Comparison of ENCODE assay signal across 8 mouse cellular contexts in the genomic region with DNA sequence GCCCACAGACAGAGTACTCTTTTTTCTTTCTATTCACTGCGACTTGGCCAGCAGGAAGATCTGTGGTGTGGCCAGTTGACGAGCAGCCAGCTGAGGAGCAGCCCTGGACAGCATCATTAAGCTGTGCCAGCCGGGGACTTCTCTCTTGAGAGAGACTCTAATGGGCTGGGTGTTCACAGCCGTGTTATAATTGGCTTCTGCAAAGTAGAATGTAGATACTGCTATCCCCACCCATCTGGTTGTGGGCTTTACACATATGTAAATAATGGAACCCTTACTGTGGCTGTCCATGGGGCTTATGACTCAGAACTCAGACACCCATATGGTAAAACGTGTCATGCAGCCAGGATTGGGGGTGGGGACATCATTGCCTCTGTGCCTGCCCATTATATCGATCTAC.
DNase-seq lines count a peak whose midpoint lies in the region; ATAC-seq and TF ChIP-seq lines count a peak whose summit lies in the region.

No protein-coding gene starts in this region.

- no peak for TF ChIP-seq EP300 in lung, postnatal 0 days (IDR thresholded peaks at IDR 0.05)

- ATAC-seq in forebrain, embryonic 14.5 days, result peak; percentile 95
- ATAC-seq in lung, postnatal 0 days, result no peak

- no peaks in the 10 kb centered on the region for H3K36me3 ChIP-seq in forebrain, embryonic 14.5 days (ENCODE audit: control insufficient read depth, insufficient read depth, low read length)
- H3K36me3 ChIP-seq in lung, postnatal 0 days (ENCODE audit: insufficient read depth, low read length), result no peaks in the 10 kb centered on the region

- no peak overlapping the region for H3K4me2 ChIP-seq in forebrain, embryonic 14.5 days (ENCODE audit: low read length)
- H3K4me2 ChIP-seq in lung, postnatal 0 days (replicated peaks; ENCODE audit: low read depth, low read length), result no peak overlapping the region

- no peak for TF ChIP-seq CTCF in lung, postnatal 0 days (IDR thresholded peaks at IDR 0.05)

- H3K9me3 ChIP-seq in forebrain, embryonic 14.5 days (replicated peaks; ENCODE audit: control insufficient read depth, low read length), result no peaks in the 10 kb centered on the region
- H3K9me3 ChIP-seq in lung, postnatal 0 days (ENCODE audit: low read length), result no peaks in the 10 kb centered on the region

- WGBS in forebrain, embryonic 14.5 days, result 21% methylated on average over 6 of the region's 6 CpGs
- 48% methylated on average over 6 of the region's 6 CpGs for WGBS in lung, postnatal 0 days

- peak; percentile 13 for DNase-seq in gastrocnemius, postnatal 25 days
- DNase-seq in gastrocnemius, postnatal 10 days, result no peak
- DNase-seq in forebrain, embryonic 14.5 days (ENCODE audit: low spot score), result peak; percentile 87
- DNase-seq in layer of hippocampus, postnatal 25 days (ENCODE audit: extremely low spot score in 1 of 2, low spot score in 1 of 2), result peak; percentile 29 to 36
- peak; percentile 8 for DNase-seq in right cerebral cortex, postnatal 25 days
- no peak for DNase-seq in lung, postnatal 36 days
- no peak for DNase-seq in lung, postnatal 0 days (ENCODE audit: low spot score)
- no peak for DNase-seq in ovary, adult 18-20 months (ENCODE audit: low spot score)

- no peak overlapping the region for H3K4me3 ChIP-seq in forebrain, embryonic 14.5 days (ENCODE audit: low read depth, low read length)
- no peak overlapping the region for H3K4me3 ChIP-seq in lung, postnatal 0 days (ENCODE audit: low read depth, low read length)

- H3K4me1 ChIP-seq in forebrain, embryonic 14.5 days (ENCODE audit: control insufficient read depth, insufficient read depth, low read length), result peaks cover 4% of the 10 kb centered on the region; the same call in 1 of the 2 replicates
- no peaks in the 10 kb centered on the region for H3K4me1 ChIP-seq in lung, postnatal 0 days (ENCODE audit: insufficient read depth, low read depth, low read length)

- H3K27me3 ChIP-seq in forebrain, embryonic 14.5 days (replicated peaks; ENCODE audit: control insufficient read depth, insufficient read depth, low read length), result no peaks in the 10 kb centered on the region
- no peaks in the 10 kb centered on the region for H3K27me3 ChIP-seq in lung, postnatal 0 days (replicated peaks; ENCODE audit: insufficient read depth, low read length)

- no peak overlapping the region for H3K9ac ChIP-seq in forebrain, embryonic 14.5 days (ENCODE audit: low read length)
- H3K9ac ChIP-seq in lung, postnatal 0 days (replicated peaks; ENCODE audit: low read depth), result no peak overlapping the region

- H3K27ac ChIP-seq in forebrain, embryonic 14.5 days (ENCODE audit: low read depth, low read length), result no peak overlapping the region
- no peak overlapping the region for H3K27ac ChIP-seq in lung, postnatal 0 days (ENCODE audit: low read length)

Comparison
In these comparisons a context has a peak if more than half of its experiments do, and no peak if none do; other contexts are left out.
1. DNase-seq: peak in gastrocnemius, postnatal 25 days (single experiment), forebrain, embryonic 14.5 days (single experiment), layer of hippocampus, postnatal 25 days (2 of 2) and right cerebral cortex, postnatal 25 days (single experiment); none in gastrocnemius, postnatal 10 days (single experiment), lung, postnatal 36 days (single experiment), lung, postnatal 0 days (single experiment) and ovary, adult 18-20 months (single experiment).